Comparison of ENCODE assay signal across 15 mouse cellular contexts in genomic region chr5:30198257-30198656, GRCm38 (mm10). TPM values are rescaled to one million over a fixed set of nuclear protein-coding genes. Genes with fewer than 3 reads are reported as not detected.
A peak's percentile ranks its signal among the peaks of the same experiment; 100 is the strongest.
DNase-seq lines count a peak whose midpoint lies in the region; ATAC-seq lines count a peak whose summit lies in the region.
"Had no signal": no experiment of that assay in that cellular context is flagged by ENCODE, and none has a peak within 500 bp of the region (broad histone marks: within the 10 kb centered on the region; RNA-seq: fewer than 3 reads in every experiment).

No protein-coding gene starts in this region.

- no peak overlapping the region for H3K27ac ChIP-seq in midbrain, embryonic 10.5 days (replicated peaks)
- H3K27ac ChIP-seq in forebrain, embryonic 16.5 days (ENCODE audit: low read length) = no peak overlapping the region
- H3K27ac ChIP-seq: hindbrain, embryonic 14.5 days; liver, embryonic 15.5 days; midbrain, embryonic 15.5 days; neural tube, embryonic 12.5 days had no signal

- DNase-seq in thymus, postnatal 0 days (ENCODE audit: low spot score) = peak; percentile 31
- DNase-seq in thymus, postnatal 10 days (ENCODE audit: low spot score in 2 of 2) = no peak
- peak; percentile 13 to 37 for DNase-seq in lung, postnatal 4 days
- no peak for DNase-seq in layer of hippocampus, adult 11-12 months (ENCODE audit: low spot score)
- DNase-seq in midbrain, embryonic 10.5 days (ENCODE audit: low spot score) = no peak
- DNase-seq: adrenal gland, adult 2 months; cerebellum, adult 9-11 months had no signal

- peak; percentile 28 for ATAC-seq in activated CD4-positive, CD25-positive, alpha-beta regulatory T cell, adult 4 months
- no peak for ATAC-seq in forebrain, embryonic 16.5 days
- ATAC-seq: midbrain, embryonic 15.5 days had no signal

- H3K27me3 ChIP-seq in midbrain, embryonic 10.5 days (ENCODE audit: low read depth, poor library complexity, severe bottlenecking) = no peaks in the 10 kb centered on the region
- H3K27me3 ChIP-seq in forebrain, embryonic 16.5 days (replicated peaks; ENCODE audit: control insufficient read depth, insufficient read depth, low read length) = no peaks in the 10 kb centered on the region
- H3K27me3 ChIP-seq: liver, embryonic 15.5 days; midbrain, embryonic 15.5 days; neural tube, embryonic 12.5 days had no signal

- no peak overlapping the region for H3K4me2 ChIP-seq in forebrain, embryonic 16.5 days (ENCODE audit: low read length)
- H3K4me2 ChIP-seq: heart, embryonic 11.5 days; hindbrain, embryonic 14.5 days; liver, embryonic 15.5 days; midbrain, embryonic 15.5 days; neural tube, embryonic 12.5 days had no signal

- no peak overlapping the region for H3K9ac ChIP-seq in forebrain, embryonic 16.5 days (replicated peaks; ENCODE audit: low read depth, low read length)
- H3K9ac ChIP-seq: hindbrain, embryonic 14.5 days; liver, embryonic 15.5 days; midbrain, embryonic 15.5 days; neural tube, embryonic 12.5 days had no signal

- H3K36me3 ChIP-seq in midbrain, embryonic 10.5 days = no peaks in the 10 kb centered on the region
- no peaks in the 10 kb centered on the region for H3K36me3 ChIP-seq in forebrain, embryonic 16.5 days (ENCODE audit: control insufficient read depth, insufficient read depth)
- H3K36me3 ChIP-seq: liver, embryonic 15.5 days; midbrain, embryonic 15.5 days; neural tube, embryonic 12.5 days had no signal

- H3K4me3 ChIP-seq in midbrain, embryonic 10.5 days = no peak overlapping the region
- no peak overlapping the region for H3K4me3 ChIP-seq in forebrain, embryonic 16.5 days (replicated peaks; ENCODE audit: low read length)
- H3K4me3 ChIP-seq: liver, embryonic 15.5 days; midbrain, embryonic 15.5 days; neural tube, embryonic 12.5 days had no signal

- 79% methylated on average over 7 of the region's 7 CpGs for WGBS in midbrain, embryonic 10.5 days
- 78% methylated on average over 7 of the region's 7 CpGs for WGBS in forebrain, embryonic 16.5 days

- no peaks in the 10 kb centered on the region for H3K4me1 ChIP-seq in midbrain, embryonic 10.5 days
- H3K4me1 ChIP-seq in forebrain, embryonic 16.5 days (replicated peaks; ENCODE audit: control insufficient read depth, insufficient read depth, low read length) = no peaks in the 10 kb centered on the region
- H3K4me1 ChIP-seq: midbrain, embryonic 15.5 days; neural tube, embryonic 12.5 days had no signal

- H3K9me3 ChIP-seq in midbrain, embryonic 10.5 days (replicated peaks) = no peaks in the 10 kb centered on the region
- H3K9me3 ChIP-seq in forebrain, embryonic 16.5 days (ENCODE audit: control insufficient read depth, low read length) = no peaks in the 10 kb centered on the region
- H3K9me3 ChIP-seq: liver, embryonic 15.5 days; midbrain, embryonic 15.5 days; neural tube, embryonic 12.5 days had no signal

RNA-seq across cellular contexts. Expression of gene Adgrf3, which starts 7.3 kb away (rescaled TPM):
- 0.10 and 0.29 TPM in 2 replicates for polyA plus RNA-seq in thymus, postnatal 0 days (2015; fragmentation: Nextera tagmentation; extraction: Ambion mirVana)
- polyA plus RNA-seq in activated CD4-positive, CD25-positive, alpha-beta regulatory T cell, adult 4 months (2017; shearing (Covaris generic)) = not detected
- polyA plus RNA-seq in midbrain, embryonic 10.5 days (2016; fragmentation: Nextera tagmentation; extraction: Ambion mirVana) = 0.05 TPM in 1 of 2 replicates, not detected in the other
- not detected in 2 replicates for polyA plus RNA-seq in forebrain, embryonic 16.5 days (2015; fragmentation: Nextera tagmentation; extraction: Ambion mirVana)
- polyA plus RNA-seq: adrenal gland, adult 2 months; hindbrain, embryonic 14.5 days; liver, embryonic 15.5 days; midbrain, embryonic 15.5 days; neural tube, embryonic 12.5 days; urinary bladder, adult 2 months had no signal

RNA-seq across cellular contexts. Expression of gene Selenoi, which starts 34.1 kb away (rescaled TPM):
- 12.7 and 13.3 TPM in 2 replicates for polyA plus RNA-seq in thymus, postnatal 0 days (2015; fragmentation: Nextera tagmentation; extraction: Ambion mirVana)
- 10 to 100 TPM; 21.9 to 23.3 TPM for polyA plus RNA-seq in activated CD4-positive, CD25-positive, alpha-beta regulatory T cell, adult 4 months (2017; shearing (Covaris generic))
- 19.2 and 19.4 TPM in 2 replicates for polyA plus RNA-seq in midbrain, embryonic 10.5 days (2016; fragmentation: Nextera tagmentation; extraction: Ambion mirVana)
- polyA plus RNA-seq in forebrain, embryonic 16.5 days (2015; fragmentation: Nextera tagmentation; extraction: Ambion mirVana) = 30.1 and 30.7 TPM in 2 replicates

RNA-seq across cellular contexts. Expression of gene Hadhb, which starts 43.2 kb away (rescaled TPM):
- 182 and 193 TPM in 2 replicates for polyA plus RNA-seq in thymus, postnatal 0 days (2015; fragmentation: Nextera tagmentation; extraction: Ambion mirVana)
- 100 to 1,000 TPM; 111 to 127 TPM for polyA plus RNA-seq in activated CD4-positive, CD25-positive, alpha-beta regulatory T cell, adult 4 months (2017; shearing (Covaris generic))
- 104 and 106 TPM in 2 replicates for polyA plus RNA-seq in midbrain, embryonic 10.5 days (2016; fragmentation: Nextera tagmentation; extraction: Ambion mirVana)
- 66.5 and 72.0 TPM in 2 replicates for polyA plus RNA-seq in forebrain, embryonic 16.5 days (2015; fragmentation: Nextera tagmentation; extraction: Ambion mirVana)

RNA-seq across cellular contexts. Expression of gene Hadha, which starts 43.3 kb away (rescaled TPM):
- polyA plus RNA-seq in thymus, postnatal 0 days (2015; fragmentation: Nextera tagmentation; extraction: Ambion mirVana) = 111 and 124 TPM in 2 replicates
- 10 to 100 TPM; 68.8 to 80.0 TPM for polyA plus RNA-seq in activated CD4-positive, CD25-positive, alpha-beta regulatory T cell, adult 4 months (2017; shearing (Covaris generic))
- 101 and 115 TPM in 2 replicates for polyA plus RNA-seq in midbrain, embryonic 10.5 days (2016; fragmentation: Nextera tagmentation; extraction: Ambion mirVana)
- polyA plus RNA-seq in forebrain, embryonic 16.5 days (2015; fragmentation: Nextera tagmentation; extraction: Ambion mirVana) = 76.0 and 80.7 TPM in 2 replicates

Comparison
In these comparisons a context has a peak if more than half of its experiments do, and no peak if none do; other contexts are left out.
1. DNase-seq: peak in thymus, postnatal 0 days (single experiment) and lung, postnatal 4 days (2 of 2); none in thymus, postnatal 10 days (0 of 2), layer of hippocampus, adult 11-12 months (single experiment) and midbrain, embryonic 10.5 days (single experiment).